Mouse (Mus musculus) embryonic facial prominence, embryonic 15.5 days (tissue): ENCODE data around the gene Tmem87b. TPM values are rescaled to one million over a fixed set of nuclear protein-coding genes. Genes with fewer than 3 reads are reported as not detected.

ENCODE experiments used
- ATAC-seq: fragments of 200-750 bp; cut with Nextera tagmentation; 2 replicates; pipeline ENCODE4 v1.8.0; 2017; ENCODE audit warnings: low read depth, moderate TSS enrichment; ENCODE audit not compliant: insufficient number of reproducible peaks, low FRiP score, low TSS enrichment
- H3K27ac ChIP-seq: fragments of 300-500 bp; sonication (generic); replicated peaks from 2 replicates; pipeline ENCODE4 v1.5.1; 2015; ENCODE audit warnings: mild to moderate bottlenecking, inconsistent platforms
- H3K27me3 ChIP-seq: fragments of 300-500 bp; sonication (generic); 2 replicates; pipeline ENCODE4 v1.6.1; 2015; ENCODE audit warnings: inconsistent platforms
- H3K36me3 ChIP-seq: fragments of 300-500 bp; sonication (generic); 2 replicates; pipeline ENCODE4 v1.6.1; 2015; ENCODE audit warnings: mild to moderate bottlenecking, inconsistent platforms
- H3K4me1 ChIP-seq: fragments of 300-500 bp; sonication (generic); 2 replicates; pipeline ENCODE4 v1.6.1; 2015; ENCODE audit warnings: inconsistent platforms
- H3K4me2 ChIP-seq: fragments of 300-500 bp; sonication (generic); replicated peaks from 2 replicates; pipeline ENCODE4 v1.6.1; 2015; ENCODE audit warnings: mild to moderate bottlenecking, inconsistent platforms
- H3K4me3 ChIP-seq: fragments of 300-500 bp; sonication (generic); replicated peaks from 2 replicates; pipeline ENCODE4 v1.5.1; 2015; ENCODE audit warnings: mild to moderate bottlenecking, inconsistent platforms
- H3K9ac ChIP-seq: fragments of 300-500 bp; sonication (generic); 2 replicates; pipeline ENCODE4 v1.6.1; 2015; ENCODE audit warnings: inconsistent platforms
- H3K9me3 ChIP-seq: fragments of 300-500 bp; sonication (generic); replicated peaks from 2 replicates; pipeline ENCODE4 v1.6.1; 2016; ENCODE audit warnings: inconsistent platforms
- WGBS: fragments of 180-500 bp; shearing (Covaris S2); methylation state at CpG from one replicate; pipeline ENCODE4 v1.1.7; 2015; 5-methylcytosine and 5-hydroxymethylcytosine counted together
- polyA plus RNA-seq: library from polyadenylated mRNA; unstranded; fragments of >200 nt; fragmentation: Nextera tagmentation; extraction: Ambion mirVana; gene quantifications from 2 replicates; pipeline ENCODE4 v1.2.1, GENCODE M21; 2015

Tmem87b gene
- polyA plus RNA-seq, 1 experiment from 2014 or later = 29.9 TPM

GRCm38 (mm10) chr2:128820631-128821030 lies 2.7 kb downstream of the Tmem87b start:
- Histone ChIP-seq H3K27ac (no peak overlapping the region), H3K4me1 (peaks cover 14% of the 10 kb centered on the region)
- 86% methylated on average over 2 of the region's 2 CpGs for WGBS

GRCm38 (mm10) chr2:128823893-128824292 lies 6.0 kb downstream of the Tmem87b start:
- Histone ChIP-seq H3K27me3 (no peaks in the 10 kb centered on the region), H3K9me3 (no peaks in the 10 kb centered on the region), H3K9ac (no peak overlapping the region), H3K27ac (no peak overlapping the region), H3K4me3 (no peak overlapping the region), H3K4me1 (peaks cover 11% of the 10 kb centered on the region), H3K36me3 (peaks cover 12% of the 10 kb centered on the region; the same call in 1 of the 2 replicates), H3K4me2 (no peak overlapping the region)
- no peak for ATAC-seq
- WGBS = 92% methylated on average over 5 of the region's 5 CpGs

More at GRCm38 (mm10) chr2:128820631-128821030, 2.7 kb downstream of the Tmem87b start:
- H3K27me3 ChIP-seq = no peaks in the 10 kb centered on the region
- H3K36me3 ChIP-seq = no peaks in the 10 kb centered on the region; the same call in 1 of the 2 replicates
- no peaks in the 10 kb centered on the region for H3K9me3 ChIP-seq
- no peak overlapping the region for H3K4me3 ChIP-seq
- H3K4me2 ChIP-seq = no peak overlapping the region
- no peak overlapping the region for H3K9ac ChIP-seq
- ATAC-seq = no peak

GRCm38 (mm10) chr2:128827787-128828186 lies 9.9 kb downstream of the Tmem87b start:
- 91% methylated on average over 1 of the region's 1 CpGs for WGBS
- H3K9me3 ChIP-seq = no peaks in the 10 kb centered on the region
- no peak overlapping the region for H3K4me2 ChIP-seq
- H3K27ac ChIP-seq = no peak overlapping the region
- no peaks in the 10 kb centered on the region for H3K27me3 ChIP-seq
- no peaks in the 10 kb centered on the region for H3K4me1 ChIP-seq
- no peak overlapping the region for H3K4me3 ChIP-seq
- ATAC-seq = no peak
- H3K9ac ChIP-seq = no peak overlapping the region
- H3K36me3 ChIP-seq = peaks cover 32% of the 10 kb centered on the region

GRCm38 (mm10) chr2:128832611-128833010 lies 14.7 kb downstream of the Tmem87b start:
- Histone ChIP-seq H3K27me3 (no peaks in the 10 kb centered on the region), H3K9me3 (no peaks in the 10 kb centered on the region), H3K4me1 (no peaks in the 10 kb centered on the region), H3K9ac (no peak overlapping the region), H3K4me3 (no peak overlapping the region), H3K4me2 (no peak overlapping the region), H3K27ac (no peak overlapping the region), H3K36me3 (peaks cover 60% of the 10 kb centered on the region)
- 85% methylated on average over 3 of the region's 3 CpGs for WGBS
- no peak for ATAC-seq

GRCm38 (mm10) chr2:128833035-128833434 lies 15.1 kb downstream of the Tmem87b start:
- no peaks in the 10 kb centered on the region for H3K9me3 ChIP-seq
- no peak overlapping the region for H3K9ac ChIP-seq
- no peak overlapping the region for H3K27ac ChIP-seq
- no peak overlapping the region for H3K4me2 ChIP-seq
- WGBS = 84% methylated on average over 2 of the region's 2 CpGs
- no peak for ATAC-seq
- H3K36me3 ChIP-seq = peaks cover 61% of the 10 kb centered on the region
- H3K4me3 ChIP-seq = no peak overlapping the region
- H3K4me1 ChIP-seq = no peaks in the 10 kb centered on the region
- H3K27me3 ChIP-seq = no peaks in the 10 kb centered on the region

- H3K9ac ChIP-seq = no peak overlapping the region
- peaks cover 63% of the 10 kb centered on the region for H3K36me3 ChIP-seq
- ATAC-seq = no peak
- no peaks in the 10 kb centered on the region for H3K4me1 ChIP-seq
- WGBS = 94% methylated on average over 2 of the region's 2 CpGs
- H3K27ac ChIP-seq = no peak overlapping the region
- H3K9me3 ChIP-seq = no peaks in the 10 kb centered on the region
- H3K4me3 ChIP-seq = no peak overlapping the region
- no peaks in the 10 kb centered on the region for H3K27me3 ChIP-seq
- H3K4me2 ChIP-seq = no peak overlapping the region
Observed at GRCm38 (mm10) chr2:128833435-128833834, 15.5 kb downstream of the Tmem87b start.

- no peaks in the 10 kb centered on the region for H3K9me3 ChIP-seq
- H3K9ac ChIP-seq = no peak overlapping the region
- H3K27ac ChIP-seq = no peak overlapping the region
- no peaks in the 10 kb centered on the region for H3K4me1 ChIP-seq
- no peak overlapping the region for H3K4me2 ChIP-seq
- H3K36me3 ChIP-seq = peaks cover 58% of the 10 kb centered on the region
- 85% methylated on average over 8 of the region's 8 CpGs for WGBS
- H3K27me3 ChIP-seq = no peaks in the 10 kb centered on the region
- H3K4me3 ChIP-seq = no peak overlapping the region
- no peak for ATAC-seq
Observed at GRCm38 (mm10) chr2:128837531-128837930, 19.6 kb downstream of the Tmem87b start.

GRCm38 (mm10) chr2:128838611-128839010 lies 20.7 kb downstream of the Tmem87b start:
- H3K4me2 ChIP-seq = no peak overlapping the region
- peaks cover 57% of the 10 kb centered on the region for H3K36me3 ChIP-seq
- H3K4me3 ChIP-seq = no peak overlapping the region
- H3K27ac ChIP-seq = no peak overlapping the region
- no peaks in the 10 kb centered on the region for H3K9me3 ChIP-seq
- ATAC-seq = no peak
- 82% methylated on average over 3 of the region's 3 CpGs for WGBS
- no peaks in the 10 kb centered on the region for H3K27me3 ChIP-seq
- no peaks in the 10 kb centered on the region for H3K4me1 ChIP-seq
- H3K9ac ChIP-seq = no peak overlapping the region

- Histone ChIP-seq H3K27me3 (no peaks in the 10 kb centered on the region), H3K4me2 (no peak overlapping the region), H3K36me3 (peaks cover 54% of the 10 kb centered on the region), H3K4me3 (no peak overlapping the region), H3K9ac (no peak overlapping the region), H3K27ac (no peak overlapping the region), H3K4me1 (no peaks in the 10 kb centered on the region), H3K9me3 (no peaks in the 10 kb centered on the region)
- ATAC-seq = no peak
- WGBS = 85% methylated on average over 2 of the region's 2 CpGs
Observed at GRCm38 (mm10) chr2:128839501-128839900, 21.6 kb downstream of the Tmem87b start.

- H3K36me3 ChIP-seq = peaks cover 56% of the 10 kb centered on the region
- H3K4me3 ChIP-seq = no peak overlapping the region
- no peaks in the 10 kb centered on the region for H3K27me3 ChIP-seq
- H3K9me3 ChIP-seq = no peaks in the 10 kb centered on the region
- whole genome bisulfite sequencing = 92% methylated on average over 8 of the region's 8 CpGs
- H3K4me1 ChIP-seq = no peaks in the 10 kb centered on the region
- no peak overlapping the region for H3K9ac ChIP-seq
- no peak overlapping the region for H3K27ac ChIP-seq
- no peak for ATAC-seq
- no peak overlapping the region for H3K4me2 ChIP-seq
Observed at GRCm38 (mm10) chr2:128842437-128842836, 24.5 kb downstream of the Tmem87b start.

GRCm38 (mm10) chr2:128850036-128850435 lies 32.1 kb downstream of the Tmem87b start:
- WGBS = 92% methylated on average over 2 of the region's 2 CpGs
- Histone ChIP-seq H3K27ac (no peak overlapping the region), H3K27me3 (no peaks in the 10 kb centered on the region), H3K4me2 (no peak overlapping the region), H3K9me3 (no peaks in the 10 kb centered on the region), H3K4me1 (no peaks in the 10 kb centered on the region), H3K36me3 (peaks cover 55% of the 10 kb centered on the region), H3K4me3 (no peak overlapping the region), H3K9ac (no peak overlapping the region)
- no peak for ATAC-seq

- ATAC-seq = no peak
- no peak overlapping the region for H3K9ac ChIP-seq
- H3K27ac ChIP-seq = no peak overlapping the region
- 90% methylated on average over 1 of the region's 1 CpGs for WGBS
- H3K4me3 ChIP-seq = no peak overlapping the region
- H3K36me3 ChIP-seq = peaks cover 15% of the 10 kb centered on the region
- H3K9me3 ChIP-seq = no peaks in the 10 kb centered on the region
- H3K4me1 ChIP-seq = no peaks in the 10 kb centered on the region
- H3K27me3 ChIP-seq = no peaks in the 10 kb centered on the region
- H3K4me2 ChIP-seq = no peak overlapping the region
Observed at GRCm38 (mm10) chr2:128856673-128857072, 38.8 kb downstream of the Tmem87b start.
